Mouse (Mus musculus): Measurements from ENCODE around the gene Cnih4.

Gene Cnih4

DNA sequence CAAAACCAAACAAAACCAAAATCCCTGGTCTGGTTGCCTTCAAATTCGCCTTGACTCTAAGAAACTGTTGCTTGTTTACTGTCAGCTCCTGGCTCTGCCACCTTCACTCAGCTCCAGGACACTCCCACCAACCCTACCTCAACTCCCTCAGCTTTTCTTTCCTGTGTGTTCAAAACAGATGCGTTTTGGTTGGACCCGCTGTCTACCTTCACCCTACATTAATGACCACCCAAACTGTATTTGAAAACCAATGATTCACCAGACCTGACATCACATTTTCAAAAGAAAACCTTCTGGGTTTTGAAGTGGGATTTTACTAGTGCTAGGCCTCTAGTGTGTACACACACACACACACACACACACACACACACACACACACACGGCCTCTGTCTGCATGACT, 65.7 kb downstream of the Cnih4 start:
- in situ Hi-C loops (cut with MboI, MseI): no loop called here

DNA sequence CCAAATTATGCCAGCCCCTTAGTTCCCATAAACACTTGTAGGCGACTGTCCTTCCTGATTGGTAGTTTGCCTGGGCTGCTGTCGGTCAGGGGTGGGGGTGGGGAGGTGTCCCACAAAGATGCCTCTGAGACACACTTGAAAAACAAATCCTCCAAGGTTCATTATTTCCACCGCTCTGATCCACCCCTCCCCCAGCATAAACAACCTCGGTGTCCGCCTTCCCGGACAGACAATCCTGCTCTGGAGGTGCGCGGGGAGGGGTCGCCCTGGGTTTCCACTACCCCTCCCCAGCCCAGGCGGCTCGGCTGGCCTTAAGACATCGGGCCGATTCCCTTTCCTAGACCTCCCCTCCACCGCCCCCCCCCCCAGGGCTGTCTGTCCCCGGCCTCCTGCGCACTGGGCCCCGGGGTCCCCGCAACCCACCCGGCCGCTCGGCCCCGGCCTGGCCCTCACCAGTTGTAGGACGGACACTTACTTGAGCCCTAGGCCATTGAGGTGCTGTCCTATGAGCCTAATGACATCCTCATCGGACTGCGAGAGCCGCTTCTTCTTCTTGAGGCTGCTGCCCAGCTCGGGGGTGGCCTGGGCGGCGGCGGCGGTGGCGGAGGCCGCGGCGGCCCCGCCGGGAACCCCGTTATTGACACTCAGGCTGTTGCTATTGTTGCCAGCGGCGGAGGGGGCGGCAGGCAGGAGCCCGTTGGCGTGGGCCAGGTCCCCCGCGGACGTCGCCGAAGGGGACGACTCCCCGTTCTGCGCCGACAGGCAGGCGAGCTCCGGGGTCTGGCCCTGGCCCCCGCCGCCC, 66.3 kb downstream of the Cnih4 start:
- in situ Hi-C loops (cut with MboI, MseI): no loop called here

DNA sequence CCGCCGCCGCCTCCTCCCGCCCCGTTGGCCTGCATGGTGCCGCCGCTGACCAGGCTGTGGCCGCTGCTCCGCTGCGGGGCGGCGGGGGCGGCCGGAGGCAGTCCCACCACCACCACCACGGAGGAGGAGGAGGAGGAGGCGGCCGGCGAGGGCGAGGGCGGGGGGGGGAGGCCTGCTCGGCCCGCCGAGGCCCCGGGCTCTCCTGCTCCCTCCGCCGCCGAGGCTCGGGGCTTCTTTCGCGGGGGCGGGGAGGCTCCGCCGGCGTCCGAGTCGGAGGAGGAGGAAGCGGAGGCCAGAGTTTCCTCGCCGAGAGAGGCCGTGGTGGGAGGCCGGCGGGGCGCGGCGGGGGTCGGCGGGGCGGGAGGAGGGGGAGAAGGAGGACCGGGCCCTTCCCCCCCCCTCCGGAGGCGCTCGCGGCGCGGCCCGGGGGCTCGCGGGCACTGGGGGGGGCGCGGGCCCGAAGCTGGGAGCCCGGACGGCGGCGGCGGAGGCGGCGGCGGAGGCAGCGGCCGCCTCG, 67.0 kb downstream of the Cnih4 start:
- in situ Hi-C loops (cut with MboI, MseI): no loop called here

DNA sequence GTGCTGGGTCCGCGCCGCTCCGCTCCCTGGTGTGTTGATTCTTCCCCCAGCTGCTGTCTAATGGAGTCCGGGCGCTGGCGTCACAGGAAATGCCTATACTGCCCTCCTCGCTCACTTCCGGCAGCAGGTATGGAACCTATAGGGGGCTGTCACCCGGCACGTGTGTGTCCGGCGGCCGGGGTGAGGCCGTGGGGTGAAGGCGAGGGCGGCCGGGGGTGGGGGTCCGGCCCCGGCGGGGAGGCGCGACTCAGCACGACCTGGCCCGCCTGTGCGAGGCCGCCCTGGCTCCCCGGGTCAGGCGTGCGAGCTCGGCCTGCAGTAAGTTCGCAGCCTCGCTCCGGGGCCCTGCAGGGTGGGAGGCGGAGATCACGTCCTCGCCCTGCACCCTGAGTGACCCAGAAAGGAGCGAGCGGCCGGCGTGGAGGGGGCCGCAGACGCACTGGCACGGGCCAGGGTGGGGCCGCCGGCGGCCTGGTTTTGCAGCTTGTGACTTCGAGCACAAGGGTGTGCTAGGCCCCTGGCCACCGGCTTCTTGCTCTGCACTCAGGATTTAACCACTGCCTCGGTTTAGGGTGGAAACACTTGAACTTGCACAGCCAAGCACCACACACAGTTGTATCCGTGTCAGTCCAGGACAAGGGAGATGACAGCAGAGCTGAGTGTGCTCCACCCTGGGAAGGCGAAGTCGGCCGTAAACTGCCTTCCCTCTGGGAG, 67.6 kb downstream of the Cnih4 start, which contains the start of gene Wdr26:
TSS of gene Wdr26 (minus strand) at position 82 of the 714 bp plus-strand sequence.
- in situ Hi-C loops (cut with MboI, MseI): no loop called here

DNA sequence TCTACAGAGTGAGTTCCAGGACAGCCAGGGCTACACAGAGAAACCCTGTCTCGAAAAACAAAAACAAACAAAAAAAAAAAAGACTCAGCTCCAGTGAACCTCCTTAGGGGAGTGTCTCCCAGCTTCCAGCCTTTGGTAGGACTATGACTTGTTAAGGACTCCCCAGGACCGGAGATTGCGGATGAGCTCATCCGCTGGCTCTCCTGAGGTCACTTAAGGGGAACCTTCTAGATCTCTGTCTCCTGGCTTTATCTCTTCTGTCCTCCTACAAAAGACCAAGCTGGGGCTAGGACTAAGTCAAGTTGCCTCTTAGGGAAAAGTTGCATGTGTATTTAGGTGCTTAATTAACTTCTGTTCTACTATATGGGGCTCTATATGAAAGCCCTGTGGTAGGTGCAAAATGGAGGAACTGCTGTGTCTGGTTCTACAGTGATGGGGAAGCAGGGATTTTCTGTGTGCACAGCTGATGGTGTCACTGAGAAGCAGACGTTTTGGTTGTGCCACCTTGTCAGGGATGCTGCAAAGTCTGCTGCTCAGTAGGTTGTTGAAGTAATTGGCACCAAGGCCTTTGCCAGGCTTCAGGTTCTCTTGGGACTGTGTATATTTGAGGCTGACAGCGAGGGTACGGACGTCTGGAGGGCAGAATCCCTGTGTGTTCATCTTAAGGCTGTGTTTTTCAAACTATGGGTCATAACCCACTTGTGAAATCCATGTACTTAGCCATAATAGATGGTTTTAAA, 70.0 kb downstream of the Cnih4 start:
- in situ Hi-C loops (cut with MboI, MseI): no loop called here

DNA sequence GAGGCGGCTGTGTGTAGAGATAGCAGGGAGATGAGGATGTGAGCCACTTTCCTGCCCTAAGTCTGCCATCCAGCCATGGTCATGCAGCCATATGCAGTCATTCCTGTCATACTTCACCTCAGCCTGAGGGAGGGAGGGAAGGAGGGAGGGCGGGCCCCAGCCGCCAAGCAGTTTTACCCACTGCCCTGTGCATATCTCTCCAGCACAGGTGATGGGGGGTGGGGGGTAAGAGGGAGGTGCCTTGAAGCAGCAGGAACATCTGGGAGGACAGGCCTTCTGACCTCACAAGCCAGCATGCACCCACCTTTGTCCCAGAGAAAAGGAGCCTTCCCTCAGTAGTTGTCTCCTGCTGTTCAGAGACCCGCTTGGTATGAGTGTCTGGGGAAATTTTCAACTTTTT, 71.8 kb downstream of the Cnih4 start:
- in situ Hi-C loops (cut with MboI, MseI): no loop called here
